Mouse (Mus musculus): Measurements from ENCODE around the gene Zfp986. TPM values are rescaled to one million over a fixed set of nuclear protein-coding genes. Genes with fewer than 3 reads are reported as not detected.
"Not testable (repeated sequence)": the region's sequence is repeated elsewhere in the genome, so short reads cannot be mapped to it uniquely, and the experiment has no call there.

Zfp986 gene
- polyA plus RNA-seq (2012) = not detected in 2 replicates

- TF ChIP-seq GATA1 (IDR thresholded peaks at IDR 0.05; ENCODE audit: low read length) = not testable (repeated sequence)
Measured at GRCm38 (mm10) chr4:145868494-145868893, at the start of gene Zfp986. TSS of gene Zfp986 (plus strand) at chr4:145868794.

Other genes starting within 250 kb of the Zfp986 start
- gene Zfp980, start 198.1 kb upstream of the Zfp986 start, polyA plus RNA-seq (2012) = not detected in 2 replicates
- gene Zfp987, start 228.5 kb downstream of the Zfp986 start, polyA plus RNA-seq (2012) = not detected in 2 replicates